Mouse (Mus musculus): ENCODE results near the gene Eif4a2. TPM values are rescaled to one million over a fixed set of nuclear protein-coding genes. Genes with fewer than 3 reads are reported as not detected.
"Not testable (repeated sequence)": the region's sequence is repeated elsewhere in the genome, so short reads cannot be mapped to it uniquely, and the experiment has no call there.

Eif4a2 gene
- polyA plus RNA-seq, 1 experiment from 2014 or later = 378 TPM

DNA sequence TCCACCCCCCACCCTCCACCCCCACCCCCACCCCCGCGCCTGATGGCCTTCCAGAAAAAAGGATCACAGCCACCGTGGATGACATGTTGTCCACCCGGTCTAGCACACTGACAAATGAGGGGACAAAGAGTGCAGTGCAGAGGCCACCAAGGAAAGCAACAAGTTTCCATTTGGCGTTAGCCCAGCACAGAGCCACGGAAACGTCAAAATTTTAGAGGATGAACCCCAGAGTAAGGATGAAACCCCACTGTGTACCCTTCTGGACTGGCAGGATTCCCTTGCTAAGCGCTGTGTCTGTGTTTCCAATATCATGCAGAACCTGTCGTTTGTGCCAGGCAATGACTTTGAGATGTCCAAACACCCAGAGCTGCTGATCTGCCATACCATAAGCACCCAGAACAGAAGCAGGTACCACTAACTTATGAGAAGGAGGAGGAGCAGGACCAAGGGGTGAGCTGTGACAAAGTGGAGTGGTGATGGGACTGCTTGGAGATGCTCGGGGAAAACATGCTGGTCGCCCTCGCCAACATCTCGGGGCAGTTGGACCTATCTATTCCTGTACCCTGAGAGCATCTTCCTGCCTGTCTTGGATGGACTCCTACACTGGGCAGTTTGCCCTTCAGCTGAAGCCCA lies 13.8 kb upstream of the Eif4a2 start:
- WGBS = 84% methylated on average over 13 of the region's 13 CpGs
- no peak overlapping the region for H3K4me3 ChIP-seq (replicated peaks; ENCODE audit: low read length)
- H3K27me3 ChIP-seq (replicated peaks; ENCODE audit: control insufficient read depth, insufficient read depth, low read length) = no peaks in the 10 kb centered on the region
- H3K4me2 ChIP-seq (ENCODE audit: low read length) = no peak overlapping the region
- ATAC-seq = no peak
- no peaks in the 10 kb centered on the region for H3K9me3 ChIP-seq (ENCODE audit: control insufficient read depth, low read length)
- H3K4me1 ChIP-seq (replicated peaks; ENCODE audit: control insufficient read depth, insufficient read depth, low read length) = no peaks in the 10 kb centered on the region
- H3K9ac ChIP-seq (replicated peaks; ENCODE audit: low read depth, low read length) = no peak overlapping the region
- no peaks in the 10 kb centered on the region for H3K36me3 ChIP-seq (ENCODE audit: control insufficient read depth, insufficient read depth)
- no peak overlapping the region for H3K27ac ChIP-seq (ENCODE audit: low read length)

DNA sequence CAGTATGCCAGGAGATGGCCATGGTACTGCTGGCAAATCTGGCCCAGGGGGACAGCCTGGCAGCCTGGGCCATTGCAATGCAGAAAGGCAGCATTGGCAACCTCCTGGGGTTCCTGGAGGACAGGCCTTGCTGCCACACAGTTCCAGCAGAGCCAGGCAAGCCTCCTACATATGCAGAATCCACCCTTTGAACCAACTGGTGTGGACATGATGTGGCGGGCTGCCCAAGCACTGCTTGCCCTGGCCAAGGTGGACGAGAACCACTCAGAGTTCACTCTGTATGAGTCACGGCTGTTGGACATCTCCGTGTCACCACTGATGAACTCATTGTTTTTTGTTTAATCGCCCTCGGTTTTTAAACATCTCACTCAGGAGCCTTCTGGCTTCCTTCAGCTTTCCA lies 13.1 kb upstream of the Eif4a2 start:
- H3K27me3 ChIP-seq (replicated peaks; ENCODE audit: control insufficient read depth, insufficient read depth, low read length) = no peaks in the 10 kb centered on the region
- 90% methylated on average over 6 of the region's 6 CpGs for WGBS
- no peak for ATAC-seq

DNA sequence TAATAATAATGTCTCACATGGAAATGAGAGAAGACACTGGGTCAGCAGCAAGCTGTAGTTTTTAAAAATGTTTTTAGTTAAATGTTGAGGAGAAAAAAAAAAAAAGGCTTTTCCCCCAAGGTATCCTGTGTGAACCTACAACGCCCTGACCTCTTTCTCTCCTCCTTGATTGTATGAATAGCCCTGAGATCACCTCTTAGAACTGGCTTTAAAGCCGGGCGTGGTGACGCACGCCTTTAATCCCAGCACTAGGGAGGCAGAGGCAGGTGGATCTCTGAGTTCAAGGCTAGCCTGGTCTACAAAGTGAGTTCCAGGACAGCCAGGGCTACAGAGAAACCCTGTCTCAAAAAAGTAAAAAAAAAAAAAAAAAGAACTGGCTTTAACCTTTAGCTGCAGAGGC lies 11.7 kb upstream of the Eif4a2 start:
- H3K4me2 ChIP-seq (ENCODE audit: low read length) = not testable (repeated sequence)
- 92% methylated on average over 5 of the region's 5 CpGs for WGBS

More for the DNA sequence above, 13.1 kb upstream of the Eif4a2 start:
- Histone ChIP-seq H3K9me3 (ENCODE audit: control insufficient read depth, low read length) (no peaks in the 10 kb centered on the region), H3K9ac (replicated peaks; ENCODE audit: low read depth, low read length) (no peak overlapping the region), H3K4me3 (replicated peaks; ENCODE audit: low read length) (no peak overlapping the region), H3K4me2 (ENCODE audit: low read length) (no peak overlapping the region), H3K36me3 (ENCODE audit: control insufficient read depth, insufficient read depth) (no peaks in the 10 kb centered on the region), H3K4me1 (replicated peaks; ENCODE audit: control insufficient read depth, insufficient read depth, low read length) (no peaks in the 10 kb centered on the region), H3K27ac (ENCODE audit: low read length) (no peak overlapping the region)

DNA sequence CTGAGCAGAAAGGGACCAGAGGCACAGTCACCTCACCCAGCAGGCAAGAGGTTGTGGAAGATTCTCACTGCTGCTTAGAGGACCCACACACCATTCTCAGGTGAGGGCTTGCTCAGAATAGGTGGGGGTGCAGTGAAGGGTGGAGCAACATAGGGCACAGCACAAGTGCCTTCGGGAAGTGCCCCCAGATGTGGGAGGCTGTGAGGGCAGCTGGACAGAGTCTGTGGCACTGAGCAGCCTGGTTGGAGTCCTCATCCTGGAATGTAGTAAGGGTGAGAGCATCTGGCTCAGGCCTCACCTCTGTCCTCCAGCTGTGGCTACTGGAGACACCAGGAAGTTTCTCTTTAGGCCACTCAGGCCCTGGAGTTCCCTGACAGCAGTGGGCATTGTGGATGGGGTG lies 10.4 kb upstream of the Eif4a2 start:
- not testable (repeated sequence) for H3K36me3 ChIP-seq (ENCODE audit: control insufficient read depth, insufficient read depth); H3K27me3 ChIP-seq (replicated peaks; ENCODE audit: control insufficient read depth, insufficient read depth, low read length); H3K4me2 ChIP-seq (ENCODE audit: low read length); H3K9me3 ChIP-seq (ENCODE audit: control insufficient read depth, low read length); H3K9ac ChIP-seq (replicated peaks; ENCODE audit: low read depth, low read length); H3K4me3 ChIP-seq (replicated peaks; ENCODE audit: low read length); H3K4me1 ChIP-seq (replicated peaks; ENCODE audit: control insufficient read depth, insufficient read depth, low read length); ATAC-seq
- 89% methylated on average over 1 of the region's 1 CpGs for WGBS
- H3K27ac ChIP-seq (ENCODE audit: low read length) = peak overlapping the region; percentile 51; the same call in 1 of the 2 replicates

More for the DNA sequence above, 11.7 kb upstream of the Eif4a2 start:
- H3K27ac ChIP-seq (ENCODE audit: low read length); H3K4me3 ChIP-seq (replicated peaks; ENCODE audit: low read length); H3K9ac ChIP-seq (replicated peaks; ENCODE audit: low read depth, low read length); H3K4me1 ChIP-seq (replicated peaks; ENCODE audit: control insufficient read depth, insufficient read depth, low read length); H3K9me3 ChIP-seq (ENCODE audit: control insufficient read depth, low read length); ATAC-seq; H3K27me3 ChIP-seq (replicated peaks; ENCODE audit: control insufficient read depth, insufficient read depth, low read length); H3K36me3 ChIP-seq (ENCODE audit: control insufficient read depth, insufficient read depth): not testable (repeated sequence)

DNA sequence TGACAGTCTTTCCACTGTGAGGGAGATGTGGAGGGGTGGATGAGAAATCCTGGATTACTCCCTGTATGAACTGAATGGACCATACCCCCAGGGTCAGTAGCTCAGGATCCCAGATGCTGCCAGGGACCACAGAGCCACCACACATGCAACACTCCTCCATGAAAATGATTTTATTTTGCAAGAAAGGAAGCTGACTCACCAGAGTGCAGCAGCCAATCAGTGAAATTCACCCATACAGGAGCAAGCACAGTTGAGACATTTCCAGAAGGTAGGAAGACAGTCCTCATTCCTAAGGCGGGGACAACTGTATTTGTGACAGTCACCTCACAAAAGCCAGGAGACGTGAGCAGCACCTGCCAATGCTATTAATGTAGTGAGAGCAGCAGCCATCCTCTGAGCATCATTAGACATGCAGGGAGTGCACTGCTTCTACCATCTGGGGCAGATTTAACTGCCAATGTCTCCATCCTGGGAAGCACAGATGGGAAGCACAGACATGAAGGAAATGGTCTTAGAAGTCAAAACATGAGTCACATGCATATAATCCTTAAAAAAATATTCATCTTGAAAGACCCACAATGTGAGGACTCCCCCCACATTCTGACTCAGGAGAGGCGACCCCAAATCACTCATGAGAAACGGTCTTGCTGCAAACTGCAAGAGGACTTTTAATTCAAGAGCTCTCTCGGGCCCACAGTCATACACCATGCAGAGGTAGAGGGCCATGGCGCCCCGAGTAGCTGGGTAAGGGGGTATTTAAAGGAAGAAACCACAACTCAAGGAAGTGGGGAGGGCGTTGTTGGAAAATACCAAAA lies 9.7 kb upstream of the Eif4a2 start:
- not testable (repeated sequence) for H3K4me3 ChIP-seq (replicated peaks; ENCODE audit: low read length); H3K9me3 ChIP-seq (ENCODE audit: control insufficient read depth, low read length)

DNA sequence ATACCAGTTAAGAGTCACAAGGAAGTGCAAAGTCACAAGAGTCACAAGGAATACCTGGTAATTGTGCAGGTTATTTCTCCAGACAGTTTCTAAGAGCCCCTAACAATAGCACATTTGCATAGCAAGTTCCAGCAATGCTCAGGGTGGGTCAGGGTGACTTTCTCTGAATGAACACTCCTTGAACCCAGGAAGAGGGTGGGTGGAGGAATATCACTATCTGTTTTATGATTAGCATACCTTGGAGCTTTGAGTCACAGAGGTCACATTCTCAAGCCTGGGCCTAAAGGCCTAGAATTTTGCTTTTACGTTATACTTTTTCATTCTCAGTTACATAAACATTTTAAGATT lies 9.2 kb upstream of the Eif4a2 start:
- H3K36me3 ChIP-seq (ENCODE audit: control insufficient read depth, insufficient read depth); H3K4me3 ChIP-seq (replicated peaks; ENCODE audit: low read length); H3K27me3 ChIP-seq (replicated peaks; ENCODE audit: control insufficient read depth, insufficient read depth, low read length); H3K9ac ChIP-seq (replicated peaks; ENCODE audit: low read depth, low read length); H3K27ac ChIP-seq (ENCODE audit: low read length); ATAC-seq; H3K4me2 ChIP-seq (ENCODE audit: low read length); H3K9me3 ChIP-seq (ENCODE audit: control insufficient read depth, low read length); H3K4me1 ChIP-seq (replicated peaks; ENCODE audit: control insufficient read depth, insufficient read depth, low read length): not testable (repeated sequence)
- 98% methylated on average over 1 of the region's 1 CpGs for WGBS

More for the DNA sequence above, 9.7 kb upstream of the Eif4a2 start:
- H3K4me1 ChIP-seq (replicated peaks; ENCODE audit: control insufficient read depth, insufficient read depth, low read length); H3K36me3 ChIP-seq (ENCODE audit: control insufficient read depth, insufficient read depth); H3K27me3 ChIP-seq (replicated peaks; ENCODE audit: control insufficient read depth, insufficient read depth, low read length); H3K4me2 ChIP-seq (ENCODE audit: low read length); H3K9ac ChIP-seq (replicated peaks; ENCODE audit: low read depth, low read length): not testable (repeated sequence)
- H3K27ac ChIP-seq (ENCODE audit: low read length) = peak overlapping the region; percentile 51; the same call in 1 of the 2 replicates
- ATAC-seq = peak; percentile 85
- WGBS = 74% methylated on average over 8 of the region's 8 CpGs

DNA sequence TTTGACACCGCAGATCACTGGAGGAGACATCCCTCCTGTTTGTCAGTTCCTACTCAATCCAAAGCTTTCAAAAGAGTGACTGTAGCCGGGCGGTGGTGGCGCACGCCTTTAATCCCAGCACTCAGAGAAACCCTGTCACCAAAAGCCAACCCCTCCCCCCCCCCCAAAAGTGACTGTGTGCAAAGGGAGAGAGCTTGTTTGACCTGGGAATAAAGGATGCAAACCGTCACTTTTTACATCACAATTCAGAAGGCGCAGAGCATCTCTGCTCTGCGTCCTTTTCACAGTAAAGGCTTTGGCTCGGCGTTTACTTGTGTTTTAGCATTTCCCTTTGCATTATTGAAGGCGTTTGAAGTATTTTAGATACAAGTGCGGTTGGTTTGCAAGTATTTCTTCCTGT lies 7.6 kb upstream of the Eif4a2 start:
- WGBS = 5% methylated on average over 12 of the region's 12 CpGs
- H3K9ac ChIP-seq (replicated peaks; ENCODE audit: low read depth, low read length) = 0 out of 2 replicates have a peak overlapping the region, but pooled peaks have one; percentile 15

DNA sequence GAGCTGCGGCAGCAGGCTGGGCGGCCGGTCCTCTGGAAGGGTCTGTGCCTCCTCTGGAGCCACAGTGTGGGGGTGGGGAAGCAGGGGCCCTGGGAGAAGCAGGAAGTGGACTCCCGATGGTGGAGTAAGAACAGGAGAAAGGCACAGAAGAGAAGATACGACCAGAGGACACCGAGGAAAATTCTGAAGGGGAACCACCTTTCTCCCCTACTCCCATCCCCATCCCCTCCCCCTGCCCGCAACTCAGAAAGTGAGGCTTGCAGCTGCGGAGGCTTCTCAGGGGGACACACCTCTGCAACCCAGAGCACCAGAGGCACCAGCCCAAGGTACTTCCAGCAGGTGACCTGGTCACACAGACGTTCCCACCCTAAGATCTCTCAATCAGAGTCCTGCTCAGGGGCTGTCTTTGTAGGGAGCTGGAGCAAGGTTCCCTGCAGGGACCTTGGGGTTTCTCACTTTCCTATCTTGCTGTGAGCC lies 7.1 kb upstream of the Eif4a2 start:
- H3K4me3 ChIP-seq (replicated peaks; ENCODE audit: low read length) = peak overlapping the region; percentile 20
- ATAC-seq = peak; percentile 47; the same call in 1 of the 2 replicates
- peaks cover 7% of the 10 kb centered on the region for H3K4me1 ChIP-seq (replicated peaks; ENCODE audit: control insufficient read depth, insufficient read depth, low read length)
- H3K27ac ChIP-seq (ENCODE audit: low read length) = no peak overlapping the region
- H3K4me2 ChIP-seq (ENCODE audit: low read length) = peak overlapping the region; percentile 53
- H3K9ac ChIP-seq (replicated peaks; ENCODE audit: low read depth, low read length) = no peak overlapping the region; the same call in 1 of the 2 replicates
- WGBS = 2% methylated on average over 8 of the region's 9 CpGs
- H3K36me3 ChIP-seq (ENCODE audit: control insufficient read depth, insufficient read depth) = no peaks in the 10 kb centered on the region
- no peaks in the 10 kb centered on the region for H3K9me3 ChIP-seq (ENCODE audit: control insufficient read depth, low read length)
- H3K27me3 ChIP-seq (replicated peaks; ENCODE audit: control insufficient read depth, insufficient read depth, low read length) = 0 out of 2 replicates have a peak, but pooled peaks cover 2% of the 10 kb centered on the region

More for the DNA sequence above, 7.6 kb upstream of the Eif4a2 start:
- Histone ChIP-seq H3K9me3 (ENCODE audit: control insufficient read depth, low read length) (no peaks in the 10 kb centered on the region), H3K27ac (ENCODE audit: low read length) (no peak overlapping the region), H3K27me3 (replicated peaks; ENCODE audit: control insufficient read depth, insufficient read depth, low read length) (0 out of 2 replicates have a peak, but pooled peaks cover 2% of the 10 kb centered on the region), H3K4me1 (replicated peaks; ENCODE audit: control insufficient read depth, insufficient read depth, low read length) (peaks cover 7% of the 10 kb centered on the region), H3K4me2 (ENCODE audit: low read length) (peak overlapping the region; percentile 53), H3K36me3 (ENCODE audit: control insufficient read depth, insufficient read depth) (no peaks in the 10 kb centered on the region), H3K4me3 (replicated peaks; ENCODE audit: low read length) (peak overlapping the region; percentile 20)
- no peak for ATAC-seq

DNA sequence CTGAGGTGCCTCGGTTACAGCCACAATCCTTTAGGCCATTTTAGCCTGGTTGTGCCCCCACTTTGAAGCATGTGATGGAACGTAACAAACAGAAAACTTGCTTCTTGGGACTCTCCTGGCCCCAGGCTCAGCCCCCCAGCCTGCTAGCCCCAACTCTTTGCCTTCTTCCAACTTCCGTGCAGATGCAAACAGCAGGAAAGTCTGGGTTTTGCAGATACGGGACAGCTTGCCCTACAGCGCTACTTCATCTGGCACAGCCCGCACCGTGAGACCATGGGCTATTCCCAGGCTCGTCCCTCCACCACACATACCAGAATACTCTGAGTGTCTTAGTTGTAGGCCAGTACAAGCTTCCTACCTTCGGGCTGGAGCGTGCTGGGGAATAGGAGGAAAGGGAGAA lies 6.6 kb upstream of the Eif4a2 start:
- H3K9ac ChIP-seq (replicated peaks; ENCODE audit: low read depth, low read length) = no peak overlapping the region
- no peak overlapping the region for H3K4me3 ChIP-seq (replicated peaks; ENCODE audit: low read length)
- no peak for ATAC-seq
- no peak overlapping the region for H3K4me2 ChIP-seq (ENCODE audit: low read length)
- no peak overlapping the region for H3K27ac ChIP-seq (ENCODE audit: low read length)
- 0 out of 2 replicates have a peak, but pooled peaks cover 2% of the 10 kb centered on the region for H3K27me3 ChIP-seq (replicated peaks; ENCODE audit: control insufficient read depth, insufficient read depth, low read length)
- H3K36me3 ChIP-seq (ENCODE audit: control insufficient read depth, insufficient read depth) = no peaks in the 10 kb centered on the region
- 16% methylated on average over 10 of the region's 10 CpGs for WGBS
- H3K4me1 ChIP-seq (replicated peaks; ENCODE audit: control insufficient read depth, insufficient read depth, low read length) = peaks cover 7% of the 10 kb centered on the region
- no peaks in the 10 kb centered on the region for H3K9me3 ChIP-seq (ENCODE audit: control insufficient read depth, low read length)
